In genomic region chr13:112351943-112352342, GRCm38 (mm10) we compare ENCODE assay signal across 10 mouse cellular contexts.
"Had no signal": no experiment of that assay in that cellular context is flagged by ENCODE, and none has a peak within 500 bp of the region (broad histone marks: within the 10 kb centered on the region; RNA-seq: fewer than 3 reads in every experiment).

No protein-coding gene starts in this region.

- ATAC-seq: intestine, embryonic 16.5 days; midbrain, embryonic 16.5 days had no signal

- H3K4me3 ChIP-seq: kidney, embryonic 15.5 days; limb, embryonic 15.5 days; lung, embryonic 15.5 days; midbrain, embryonic 12.5 days had no signal

- H3K4me2 ChIP-seq: kidney, embryonic 15.5 days; limb, embryonic 15.5 days; lung, embryonic 15.5 days; midbrain, embryonic 12.5 days had no signal

- H3K27ac ChIP-seq: kidney, embryonic 15.5 days; limb, embryonic 15.5 days; liver, embryonic 14.5 days; lung, embryonic 15.5 days; midbrain, embryonic 12.5 days had no signal

- H3K36me3 ChIP-seq: kidney, embryonic 15.5 days; limb, embryonic 15.5 days; lung, embryonic 15.5 days; midbrain, embryonic 12.5 days had no signal

- H3K9me3 ChIP-seq: kidney, embryonic 15.5 days; limb, embryonic 15.5 days; lung, embryonic 15.5 days; midbrain, embryonic 12.5 days had no signal

- DNase-seq: kidney, adult 2 months; kidney, postnatal 14 days; right cerebral cortex, postnatal 14 days had no signal

- H3K9ac ChIP-seq: kidney, embryonic 15.5 days; limb, embryonic 15.5 days; liver, embryonic 14.5 days; lung, embryonic 15.5 days; midbrain, embryonic 12.5 days had no signal

- H3K27me3 ChIP-seq: kidney, embryonic 15.5 days; limb, embryonic 15.5 days; lung, embryonic 15.5 days; midbrain, embryonic 12.5 days had no signal
